Mouse (Mus musculus) layer of hippocampus, adult 11-12 months (tissue): ENCODE measurements around the gene Scgb2b19.
"Not testable (repeated sequence)": the region's sequence is repeated elsewhere in the genome, so short reads cannot be mapped to it uniquely, and the experiment has no call there.

Source experiments
- DNase-seq: peaks from one replicate; pipeline ENCODE4 v3.0.0; 2022; ENCODE audit warnings: low spot score

The Scgb2b19 gene

GRCm38 (mm10) chr7:33280238-33280637, at the start of gene Scgb2b19:
Scgb2b19 (minus strand) TSS chr7:33280338.
- not testable (repeated sequence) for DNase-seq

- DNase-seq, result not testable (repeated sequence)
Measured at GRCm38 (mm10) chr7:33286991-33287390, 6.9 kb upstream of the Scgb2b19 start, which contains the start of gene Scgb1b19. Scgb1b19 (plus strand) TSS chr7:33287291.
